Mouse (Mus musculus) MEL (cell line): ENCODE measurements around the gene 9530003J23Rik. TPM values are rescaled to one million over a fixed set of nuclear protein-coding genes. Genes with fewer than 3 reads are reported as not detected.
A peak's percentile ranks its signal among the peaks of the same experiment; 100 is the strongest.

Experiments
- DNase-seq: peaks from one replicate; pipeline ENCODE4 v3.0.0; 2011; ENCODE audit warnings: low read depth, low spot score
- H3K27ac ChIP-seq: 2 replicates; pipeline ENCODE4 v1.5.1; 2012; ENCODE audit warnings: low read depth, mild to moderate bottlenecking, control low read depth, low read length, moderate library complexity; ENCODE audit not compliant: control insufficient read depth
- H3K27me3 ChIP-seq, 2 experiments: fragments of 150-350 bp in 1 of 2; sonication (generic) in 1 of 2; 2 replicates each; pipeline ENCODE4 v1.6.1; 2012; ENCODE audit warnings: low read length in 2 of 2, mild to moderate bottlenecking in 2 of 2, improper control_type of control experiment in 1 of 2, moderate library complexity in 1 of 2; ENCODE audit not compliant: insufficient read depth in 2 of 2, control insufficient read depth in 1 of 2
- H3K36me3 ChIP-seq, 2 experiments: 2 replicates each; pipeline ENCODE4 v1.6.1; 2012 to 2014; ENCODE audit warnings: low read length in 2 of 2, improper control_type of control experiment in 1 of 2, inconsistent platforms in 1 of 2, mild to moderate bottlenecking in 1 of 2; ENCODE audit not compliant: insufficient read depth in 2 of 2, control insufficient read depth in 1 of 2
- H3K4me1 ChIP-seq, 2 experiments: fragments of 150-350 bp in 1 of 2; sonication (generic) in 1 of 2; 2 replicates each; pipeline ENCODE4 v1.6.1; 2012; ENCODE audit warnings: low read length in 2 of 2, improper control_type of control experiment in 1 of 2, mild to moderate bottlenecking in 1 of 2; ENCODE audit not compliant: insufficient read depth in 2 of 2, control insufficient read depth in 1 of 2
- H3K4me3 ChIP-seq, 2 experiments: fragments of 150-350 bp in 1 of 2; sonication (generic) in 1 of 2; 2 replicates each; pipeline ENCODE4 v1.5.1; 2012; ENCODE audit warnings: low read depth in 2 of 2, low read length in 2 of 2, mild to moderate bottlenecking in 2 of 2, moderate library complexity in 2 of 2, control low read depth in 1 of 2, improper control_type of control experiment in 1 of 2; ENCODE audit not compliant: control insufficient read depth in 1 of 2, insufficient read depth in 1 of 2
- H3K79me2 ChIP-seq: 2 replicates; pipeline ENCODE4 v1.6.1; 2012; ENCODE audit warnings: mild to moderate bottlenecking, low read length, moderate library complexity; ENCODE audit not compliant: control insufficient read depth, poor library complexity, insufficient read depth
- H3K9ac ChIP-seq: 2 replicates; pipeline ENCODE4 v1.6.1; 2012; ENCODE audit warnings: low read depth, mild to moderate bottlenecking, control low read depth, low read length, moderate library complexity; ENCODE audit not compliant: control insufficient read depth, poor library complexity, severe bottlenecking
- H3K9me3 ChIP-seq: fragments of 150-350 bp; sonication (generic); replicated peaks from 2 replicates; pipeline ENCODE4 v1.6.1; 2012; ENCODE audit warnings: mild to moderate bottlenecking, low read length, improper control_type of control experiment, moderate library complexity; ENCODE audit not compliant: insufficient read depth
- CTCF ChIP-seq, 3 experiments: IDR thresholded peaks in 2 of 3; conservative IDR thresholded peaks in 1 of 3; 2 replicates each; pipeline ENCODE4 v1.5.1; 2011 to 2012; ENCODE audit warnings: low read length in 3 of 3, low read depth in 2 of 3, mild to moderate bottlenecking in 2 of 3, improper control_type of control experiment in 1 of 3, inconsistent platforms in 1 of 3, mixed read lengths in 1 of 3, moderate library complexity in 1 of 3; ENCODE audit not compliant: control insufficient read depth in 1 of 3, insufficient read depth in 1 of 3, poor library complexity in 1 of 3, severe bottlenecking in 1 of 3
- ELF1 ChIP-seq: IDR thresholded peaks from 2 replicates; pipeline ENCODE4 v1.6.1; 2014; ENCODE audit warnings: low read depth, mild to moderate bottlenecking, inconsistent platforms, low read length, improper control_type of control experiment, moderate library complexity
- EP300 ChIP-seq, 2 experiments: IDR thresholded peaks; 2 replicates each; pipeline ENCODE4 v1.6.1; 2011; ENCODE audit warnings: improper control_type of control experiment in 2 of 2, low read length in 2 of 2, low read depth in 1 of 2, mild to moderate bottlenecking in 1 of 2
- KAT2A ChIP-seq: conservative IDR thresholded peaks from 2 replicates; pipeline ENCODE4 v1.6.1; 2012; ENCODE audit warnings: low read depth, low read length, improper control_type of control experiment, inconsistent platforms
- MAFK ChIP-seq: IDR thresholded peaks from 2 replicates; pipeline ENCODE4 v1.6.1; 2011; ENCODE audit warnings: low read depth, mild to moderate bottlenecking, low read length, improper control_type of control experiment, borderline replicate concordance
- MAX ChIP-seq: IDR thresholded peaks from 2 replicates; pipeline ENCODE4 v1.6.1; 2011; ENCODE audit warnings: low read length, improper control_type of control experiment
- MEF2A ChIP-seq: IDR thresholded peaks from 2 replicates; pipeline ENCODE4 v1.6.1; 2014; ENCODE audit warnings: low read depth, mild to moderate bottlenecking, inconsistent platforms, low read length, improper control_type of control experiment; ENCODE audit not compliant: poor library complexity, insufficient replicate concordance, severe bottlenecking; ENCODE audit errors: extremely low read depth
- MXI1 ChIP-seq: IDR thresholded peaks from 2 replicates; pipeline ENCODE4 v1.6.1; 2011; ENCODE audit warnings: mild to moderate bottlenecking, low read depth, low read length, improper control_type of control experiment
- MYB ChIP-seq: IDR thresholded peaks from 2 replicates; pipeline ENCODE4 v1.6.1; 2011; ENCODE audit warnings: mild to moderate bottlenecking, low read depth, low read length, improper control_type of control experiment
- MYC ChIP-seq: IDR thresholded peaks from 2 replicates; pipeline ENCODE4 v1.6.1; 2011; ENCODE audit warnings: low read depth, mild to moderate bottlenecking, low read length, improper control_type of control experiment, moderate library complexity
- NELFE ChIP-seq: IDR thresholded peaks from 2 replicates; pipeline ENCODE4 v1.6.1; 2011; ENCODE audit warnings: low read depth, low read length, improper control_type of control experiment
- NRF1 ChIP-seq: IDR thresholded peaks from 2 replicates; pipeline ENCODE4 v1.6.1; 2014; ENCODE audit warnings: low read depth, mild to moderate bottlenecking, inconsistent platforms, low read length, improper control_type of control experiment, moderate library complexity; ENCODE audit not compliant: poor library complexity, insufficient read depth, severe bottlenecking
- POLR2A ChIP-seq, 2 experiments: IDR thresholded peaks; 2 replicates each; pipeline ENCODE4 v1.6.1; 2011 to 2012; ENCODE audit warnings: low read length in 2 of 2, mild to moderate bottlenecking in 2 of 2, control low read depth in 1 of 2, improper control_type of control experiment in 1 of 2, low read depth in 1 of 2, moderate library complexity in 1 of 2; ENCODE audit not compliant: control insufficient read depth in 1 of 2, insufficient read depth in 1 of 2, poor library complexity in 1 of 2
- POLR2AphosphoS2 ChIP-seq: IDR thresholded peaks from 2 replicates; pipeline ENCODE4 v1.6.1; 2011; ENCODE audit warnings: low read length, improper control_type of control experiment
- RAD21 ChIP-seq: IDR thresholded peaks from 2 replicates; pipeline ENCODE4 v1.6.1; 2011; ENCODE audit warnings: mild to moderate bottlenecking, low read depth, low read length, improper control_type of control experiment
- SIN3A ChIP-seq: IDR thresholded peaks from 2 replicates; pipeline ENCODE4 v1.6.1; 2012; ENCODE audit warnings: low read length, improper control_type of control experiment, inconsistent platforms
- SMC3 ChIP-seq: IDR thresholded peaks from 2 replicates; pipeline ENCODE4 v1.6.1; 2011; ENCODE audit warnings: low read depth, low read length, improper control_type of control experiment
- TBP ChIP-seq: IDR thresholded peaks from 2 replicates; pipeline ENCODE4 v1.8.0; 2011; ENCODE audit warnings: low read depth, low read length, improper control_type of control experiment
- TCF12 ChIP-seq: IDR thresholded peaks from 2 replicates; pipeline ENCODE4 v1.6.1; 2014; ENCODE audit warnings: low read depth, mild to moderate bottlenecking, inconsistent platforms, low read length, improper control_type of control experiment, moderate library complexity
- UBTF ChIP-seq: IDR thresholded peaks from 2 replicates; pipeline ENCODE4 v1.6.1; 2012; ENCODE audit warnings: low read depth, mild to moderate bottlenecking, inconsistent platforms, low read length, improper control_type of control experiment, moderate library complexity, borderline replicate concordance; ENCODE audit not compliant: insufficient read depth
- USF1 ChIP-seq: IDR thresholded peaks from 2 replicates; pipeline ENCODE4 v1.6.1; 2014; ENCODE audit warnings: low read depth, mild to moderate bottlenecking, inconsistent platforms, low read length, improper control_type of control experiment, moderate library complexity
- USF2 ChIP-seq, 2 experiments: IDR thresholded peaks; 2 replicates each; pipeline ENCODE4 v1.6.1; 2011 to 2012; ENCODE audit warnings: improper control_type of control experiment in 2 of 2, low read length in 2 of 2, borderline replicate concordance in 1 of 2, inconsistent platforms in 1 of 2, low read depth in 1 of 2, mild to moderate bottlenecking in 1 of 2; ENCODE audit not compliant: insufficient read depth in 1 of 2
- ZC3H11A ChIP-seq: IDR thresholded peaks from 2 replicates; pipeline ENCODE4 v1.6.1; 2012; ENCODE audit warnings: low read depth, mild to moderate bottlenecking, inconsistent platforms, low read length, improper control_type of control experiment
- ZKSCAN1 ChIP-seq: IDR thresholded peaks from 2 replicates; pipeline ENCODE4 v1.6.1; 2012; ENCODE audit warnings: low read depth, mild to moderate bottlenecking, inconsistent platforms, low read length, improper control_type of control experiment, moderate library complexity
- polyA plus RNA-seq, 2 experiments: library from polyadenylated mRNA; stranded (reverse) in 1 of 2; unstranded in 1 of 2; fragments of >175 nt in 1 of 2; fragments of >200 nt in 1 of 2; gene quantifications; 2 replicates each; pipeline versions ENCODE4 v1.2.1 to v1.2.4; 2012; ENCODE audit warnings: low replicate concordance in 2 of 2, low read depth in 1 of 2; ENCODE audit not compliant: insufficient read length in 2 of 2, insufficient read depth in 1 of 2, missing spikeins in 1 of 2
- total RNA-seq: library from RNA; depleted of rRNA; stranded (reverse); fragments of 300-350 nt; gene quantifications from 2 replicates; pipeline ENCODE4 v1.2.3, GENCODE M21; 2012

9530003J23Rik gene
- total and polyA plus RNA-seq, 3 experiments, result not detected

GRCm38 (mm10) chr10:117216793-117217192 lies 21.7 kb downstream of the 9530003J23Rik start:
- TF ChIP-seq TBP (0 out of 2 replicates have a peak, but pooled peaks have one; percentile 16), MAX (no peak), NRF1 (no peak), ZKSCAN1 (no peak), SMC3 (peak; percentile 51), NELFE (no peak), CTCF (IDR thresholded peaks at IDR 0.05 in 2 of 3, conservative IDR thresholded peaks at IDR 0.05 in 1 of 3; ENCODE audit: control insufficient read depth in 1 of 3, insufficient read depth in 1 of 3, low read depth in 2 of 3, low read length in 3 of 3, poor library complexity in 1 of 3, severe bottlenecking in 1 of 3) (peak; percentile 79 to 97 (median 79)), MEF2A (no peak), MYC (0 out of 2 replicates have a peak, but pooled peaks have one; percentile 21), ELF1 (no peak), SIN3A (no peak), USF2 (IDR thresholded peaks at IDR 0.05; ENCODE audit: borderline replicate concordance in 1 of 2, insufficient read depth in 1 of 2, low read depth in 1 of 2, low read length in 2 of 2) (no peak), ZC3H11A (peak; percentile 18; the same call in 1 of the 2 replicates), KAT2A (no peak), TCF12 (no peak), POLR2A (IDR thresholded peaks at IDR 0.05; ENCODE audit: control insufficient read depth in 1 of 2, insufficient read depth in 1 of 2, low read depth in 1 of 2, low read length in 2 of 2, poor library complexity in 1 of 2) (no peak), RAD21 (peak; percentile 51), EP300 (IDR thresholded peaks at IDR 0.05; ENCODE audit: low read depth in 1 of 2, low read length in 2 of 2) (no peak), UBTF (no peak), MAFK (no peak), MYB (no peak), MXI1 (no peak), POLR2AphosphoS2 (no peak), USF1 (no peak)
- TF ChIP-seq, all 39 proteins: peak for 6
- H3K27ac ChIP-seq, result no peak overlapping the region
- no peak overlapping the region for H3K4me3 ChIP-seq
- H3K9ac ChIP-seq, result no peak overlapping the region
- H3K4me1 ChIP-seq, result no peaks in the 10 kb centered on the region
- no peaks in the 10 kb centered on the region for H3K79me2 ChIP-seq
- no peaks in the 10 kb centered on the region for H3K27me3 ChIP-seq
- peak; percentile 72 for DNase-seq
- H3K9me3 ChIP-seq, result no peaks in the 10 kb centered on the region
- H3K36me3 ChIP-seq, result peaks cover 0 to 7% of the 10 kb centered on the region in 2 experiments; a peak in 3 of 4 replicates
